Comparison of ENCODE assay signal across 8 mouse cellular contexts in the genomic region with DNA sequence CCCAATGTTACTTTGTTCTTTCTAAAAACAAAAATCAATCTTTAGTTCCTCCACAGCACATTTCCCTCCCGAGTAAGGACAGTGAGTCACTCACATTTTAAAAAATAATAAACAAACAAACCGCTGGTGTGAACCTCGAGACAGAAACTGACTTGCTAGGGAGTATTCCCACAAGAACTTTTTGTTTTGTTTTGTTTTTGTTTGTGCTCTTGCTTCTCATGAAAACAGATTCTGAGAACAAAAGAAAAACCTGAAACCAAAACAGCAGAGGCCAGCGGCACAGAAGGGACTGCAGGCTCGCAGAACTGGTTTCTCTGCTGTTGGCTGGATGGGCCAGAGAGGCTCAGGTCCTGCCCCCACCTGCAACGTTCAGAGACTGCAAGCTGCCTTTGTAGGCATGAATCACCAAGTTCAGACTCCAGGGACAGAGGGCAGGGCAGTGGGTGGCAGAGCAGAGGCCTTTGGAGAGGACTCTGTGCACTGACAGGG.
DNase-seq lines count a peak whose midpoint lies in the region; ATAC-seq and TF ChIP-seq lines count a peak whose summit lies in the region.

No protein-coding gene starts in this region.

- peak overlapping the region; percentile 76 for H3K27ac ChIP-seq in heart, postnatal 0 days (ENCODE audit: low read depth)
- H3K27ac ChIP-seq in midbrain, embryonic 15.5 days = peak overlapping the region; percentile 49

- H3K4me2 ChIP-seq in heart, postnatal 0 days (ENCODE audit: low read depth, low read length) = peak overlapping the region; percentile 14
- no peak overlapping the region for H3K4me2 ChIP-seq in midbrain, embryonic 15.5 days

- H3K9ac ChIP-seq in heart, postnatal 0 days (replicated peaks; ENCODE audit: low read depth, low read length) = no peak overlapping the region
- no peak overlapping the region for H3K9ac ChIP-seq in midbrain, embryonic 15.5 days

- DNase-seq in 3134 (ENCODE audit: extremely low read depth, insufficient read length, low spot score) = peak; percentile 80
- DNase-seq in adrenal gland, adult 8-10 months = peak; percentile 61
- DNase-seq in heart, postnatal 0 days (ENCODE audit: low spot score) = peak; percentile 31
- peak; percentile 43 to 70 for DNase-seq in kidney, postnatal 25 days
- DNase-seq in frontal cortex, postnatal 14 days (ENCODE audit: low spot score in 2 of 2) = no peak
- no peak for DNase-seq in right cerebral cortex, postnatal 25 days
- no peak for DNase-seq in spleen, adult 18-20 months

- H3K9me3 ChIP-seq in heart, postnatal 0 days (replicated peaks; ENCODE audit: control insufficient read depth, low read length) = no peaks in the 10 kb centered on the region
- H3K9me3 ChIP-seq in midbrain, embryonic 15.5 days = no peaks in the 10 kb centered on the region

- WGBS in heart, postnatal 0 days = 21% methylated on average over 6 of the region's 6 CpGs
- 28% methylated on average over 6 of the region's 6 CpGs for WGBS in midbrain, embryonic 15.5 days

- ATAC-seq in heart, postnatal 0 days (ENCODE audit: insufficient read depth, low read depth) = peak; percentile 77
- no peak for ATAC-seq in midbrain, embryonic 15.5 days (replicated peaks)

- no peaks in the 10 kb centered on the region for H3K27me3 ChIP-seq in heart, postnatal 0 days (ENCODE audit: control insufficient read depth, insufficient read depth, low read length)
- H3K27me3 ChIP-seq in midbrain, embryonic 15.5 days (replicated peaks) = no peaks in the 10 kb centered on the region

- H3K36me3 ChIP-seq in heart, postnatal 0 days (replicated peaks; ENCODE audit: control insufficient read depth, insufficient read depth, low read length) = peaks cover 45% of the 10 kb centered on the region
- no peaks in the 10 kb centered on the region for H3K36me3 ChIP-seq in midbrain, embryonic 15.5 days (replicated peaks)

- no peak overlapping the region for H3K4me3 ChIP-seq in heart, postnatal 0 days (ENCODE audit: low read depth, low read length)
- H3K4me3 ChIP-seq in midbrain, embryonic 15.5 days = no peak overlapping the region

- TF ChIP-seq EP300 in heart, postnatal 0 days (IDR thresholded peaks at IDR 0.05; ENCODE audit: low read depth) = no peak

- TF ChIP-seq CTCF in heart, postnatal 0 days (IDR thresholded peaks at IDR 0.05; ENCODE audit: low read depth) = no peak

- peaks cover 33% of the 10 kb centered on the region for H3K4me1 ChIP-seq in heart, postnatal 0 days (ENCODE audit: control insufficient read depth, insufficient read depth)
- peaks cover 9% of the 10 kb centered on the region; the same call in 1 of the 2 replicates for H3K4me1 ChIP-seq in midbrain, embryonic 15.5 days

Comparison
In these comparisons a context has a peak if more than half of its experiments do, and no peak if none do; other contexts are left out.
1. DNase-seq: peak in 3134 (single experiment), adrenal gland, adult 8-10 months (single experiment), heart, postnatal 0 days (single experiment) and kidney, postnatal 25 days (2 of 2); none in frontal cortex, postnatal 14 days (0 of 2), right cerebral cortex, postnatal 25 days (single experiment) and spleen, adult 18-20 months (0 of 2).